Mouse (Mus musculus) skeletal muscle tissue, adult 2 months (tissue): ENCODE measurements around the gene Pla2g10.
A peak's percentile ranks its signal among the peaks of the same experiment; 100 is the strongest.
"Not testable (repeated sequence)": the region's sequence is repeated elsewhere in the genome, so short reads cannot be mapped to it uniquely, and the experiment has no call there.

ENCODE experiments used
- DNase-seq: peaks from one replicate; pipeline ENCODE4 v3.0.0-alpha.2; 2012; ENCODE audit warnings: low read depth, low spot score

The Pla2g10 gene

DNA sequence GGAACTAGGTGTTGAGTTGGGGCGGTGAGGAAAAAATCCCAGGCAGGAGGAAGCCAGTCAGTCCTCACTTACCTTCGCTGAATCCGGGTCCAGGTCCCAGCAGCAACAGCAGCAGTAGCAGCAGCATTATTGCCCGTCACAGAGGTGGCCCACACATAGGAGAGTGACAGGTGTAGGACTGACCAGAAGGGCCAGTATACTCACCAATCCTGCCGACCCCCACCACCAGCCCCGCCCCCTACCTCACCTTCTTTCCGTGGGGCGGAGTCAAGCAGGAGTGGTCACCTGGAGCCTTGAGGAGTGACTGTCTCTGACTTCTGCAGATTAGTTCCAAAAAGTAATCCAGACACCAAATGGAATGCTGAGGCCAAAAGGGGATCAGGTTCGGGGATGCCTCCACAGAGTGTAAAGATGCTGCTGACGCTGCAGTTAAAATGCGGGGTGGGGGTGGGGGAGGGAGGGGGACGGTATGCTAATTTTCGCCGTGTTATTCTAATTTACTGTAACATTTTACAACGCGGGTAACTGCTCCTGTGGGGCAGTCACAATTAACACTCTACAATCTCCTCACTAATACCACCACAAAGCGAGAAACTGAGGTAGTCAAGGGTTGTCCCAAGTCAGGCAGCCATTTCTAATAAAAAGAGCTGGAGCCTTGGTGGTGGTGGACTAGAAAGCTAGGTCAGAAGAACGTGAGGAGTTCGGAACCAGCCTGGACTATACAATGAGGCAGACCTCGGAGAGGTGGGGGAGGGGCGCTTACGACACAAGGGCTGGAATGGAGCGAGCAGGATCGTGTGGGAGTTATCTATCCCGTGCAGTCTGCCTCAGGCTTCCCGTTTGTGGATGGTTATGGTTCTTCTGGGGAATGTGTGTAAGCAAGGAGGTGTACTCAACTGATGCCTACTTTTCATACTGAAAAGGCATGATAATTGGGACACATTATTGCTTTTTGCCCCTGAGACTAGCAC, at the start of gene Pla2g10:
TSS of gene Pla2g10 (minus strand) at position 699 of the 971 bp plus-strand sequence.
- no peak for DNase-seq

DNA sequence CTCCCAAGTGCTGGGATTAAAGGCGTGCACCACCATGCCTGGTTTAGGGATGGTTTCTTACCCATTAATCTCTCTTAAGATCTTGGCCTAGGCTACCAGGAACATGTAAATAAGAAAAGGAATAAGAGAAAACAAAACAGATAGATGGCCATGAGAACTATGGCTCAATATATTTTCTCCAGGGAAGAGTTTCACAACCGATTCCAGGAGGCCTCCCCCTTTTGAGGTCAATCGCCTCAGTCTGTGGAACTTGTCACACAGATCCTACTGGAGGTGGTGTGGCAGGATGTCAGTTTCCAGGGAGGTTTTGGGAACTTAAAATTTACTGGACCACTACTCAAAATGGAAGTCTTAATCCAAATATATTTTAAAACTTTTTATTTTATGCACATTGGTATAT, 43.9 kb upstream of the Pla2g10 start:
- not testable (repeated sequence) for DNase-seq

DNA sequence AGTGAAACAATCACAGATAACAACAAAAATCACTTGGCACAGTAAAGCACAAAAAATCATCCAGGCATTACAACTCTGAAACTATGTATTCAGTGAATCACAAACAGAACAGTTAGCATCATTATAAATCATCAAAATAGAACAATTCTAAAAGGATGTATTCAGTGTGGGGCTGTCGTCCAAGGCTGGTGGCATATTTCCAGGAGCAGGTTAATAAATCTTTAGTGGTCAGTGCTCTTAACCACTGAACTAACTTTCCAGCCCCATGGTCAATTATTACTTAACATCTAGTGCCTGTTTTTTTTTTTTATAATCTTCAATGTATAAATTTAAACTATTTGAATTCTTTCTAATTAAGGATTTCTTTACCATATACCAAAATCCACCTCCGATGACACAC, 43.2 kb upstream of the Pla2g10 start:
- not testable (repeated sequence) for DNase-seq

DNA sequence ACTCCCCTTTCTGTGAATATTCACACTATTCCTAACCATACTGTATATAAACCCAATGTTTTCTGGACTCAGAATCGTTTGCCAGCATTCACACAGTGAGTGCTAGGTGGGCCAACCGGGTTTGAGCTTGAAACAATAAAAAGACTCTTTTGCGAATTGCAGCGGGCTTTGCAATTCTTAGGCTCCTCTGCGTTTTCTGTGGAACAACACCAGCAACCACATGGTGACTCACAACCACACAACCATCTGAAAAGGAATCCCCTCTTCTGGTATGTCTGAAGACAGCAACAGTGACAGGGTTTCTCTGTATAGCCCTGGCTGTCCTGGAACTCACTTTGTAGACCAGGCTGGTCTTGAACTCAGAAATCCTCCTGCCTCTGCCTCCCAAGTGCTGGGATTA, 41.3 kb upstream of the Pla2g10 start:
- DNase-seq = not testable (repeated sequence)

- not testable (repeated sequence) for DNase-seq
Observed at GRCm38 (mm10) chr16:13771603-13772002, 40.8 kb upstream of the Pla2g10 start.

- no peak for DNase-seq
Observed at GRCm38 (mm10) chr16:13766367-13766766, 35.6 kb upstream of the Pla2g10 start.

GRCm38 (mm10) chr16:13764519-13764918, 33.7 kb upstream of the Pla2g10 start:
- DNase-seq = no peak

- not testable (repeated sequence) for DNase-seq
Observed at GRCm38 (mm10) chr16:13762807-13763206, 32.0 kb upstream of the Pla2g10 start.

- no peak for DNase-seq
Observed at GRCm38 (mm10) chr16:13757823-13758222, 27.0 kb upstream of the Pla2g10 start.

DNA sequence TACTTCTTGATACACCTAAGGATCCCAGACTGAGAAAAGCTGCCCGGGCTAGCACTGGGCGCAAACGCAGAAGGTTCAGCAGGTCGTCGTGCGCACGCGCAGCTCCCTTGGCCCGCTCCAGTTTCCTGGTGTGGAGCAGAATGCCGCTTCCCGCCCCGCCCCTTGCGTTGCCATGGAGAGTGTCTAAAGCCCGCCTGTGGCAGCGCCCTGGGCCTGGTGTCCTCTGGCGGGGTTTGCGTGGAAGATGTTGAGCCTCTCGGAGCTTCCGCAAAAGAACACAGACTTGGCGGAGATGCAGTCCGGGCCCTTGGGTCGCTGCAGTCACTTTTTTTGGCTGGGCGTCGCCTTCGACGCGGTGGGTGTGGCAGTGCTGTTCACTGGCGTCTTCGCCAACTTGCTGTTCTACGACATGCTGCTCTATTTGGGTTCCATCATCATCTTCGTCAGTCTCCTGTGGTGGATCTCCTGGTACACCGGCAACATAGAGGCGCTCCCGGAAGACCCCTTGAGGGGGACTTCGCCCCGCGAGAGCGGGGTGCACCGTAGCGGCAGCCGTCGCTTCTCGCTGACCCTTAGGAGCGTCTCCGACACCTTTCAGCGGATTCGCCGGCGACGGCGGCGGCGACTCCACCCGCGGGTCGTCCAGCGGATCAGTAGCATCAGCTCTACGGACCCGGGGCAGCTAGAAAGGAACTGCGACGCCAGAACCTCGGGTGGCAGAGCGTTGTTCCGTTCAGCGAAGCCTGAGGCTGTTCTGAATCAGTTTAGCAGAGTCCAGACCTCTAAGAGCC, 23.8 kb upstream of the Pla2g10 start:
- peak; percentile 91 for DNase-seq

DNA sequence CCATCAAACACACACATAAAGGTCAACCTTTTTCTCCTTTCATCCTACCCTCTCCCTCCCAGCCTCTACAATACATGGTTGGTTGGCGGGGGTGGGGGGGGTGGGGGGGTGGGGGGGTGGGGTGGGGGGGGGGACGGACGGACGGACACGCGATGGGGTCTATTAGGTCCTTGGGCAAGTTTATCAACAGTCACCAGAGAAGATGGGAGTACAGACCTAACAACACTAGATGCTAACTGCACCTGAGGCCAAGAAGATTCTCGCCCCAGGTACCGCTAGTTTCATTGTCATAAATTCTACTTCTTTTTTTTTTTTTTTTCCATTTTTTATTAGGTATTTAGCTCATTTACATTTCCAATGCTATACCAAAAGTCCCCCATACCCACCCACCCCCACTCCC, 23.2 kb upstream of the Pla2g10 start:
- DNase-seq = no peak

DNA sequence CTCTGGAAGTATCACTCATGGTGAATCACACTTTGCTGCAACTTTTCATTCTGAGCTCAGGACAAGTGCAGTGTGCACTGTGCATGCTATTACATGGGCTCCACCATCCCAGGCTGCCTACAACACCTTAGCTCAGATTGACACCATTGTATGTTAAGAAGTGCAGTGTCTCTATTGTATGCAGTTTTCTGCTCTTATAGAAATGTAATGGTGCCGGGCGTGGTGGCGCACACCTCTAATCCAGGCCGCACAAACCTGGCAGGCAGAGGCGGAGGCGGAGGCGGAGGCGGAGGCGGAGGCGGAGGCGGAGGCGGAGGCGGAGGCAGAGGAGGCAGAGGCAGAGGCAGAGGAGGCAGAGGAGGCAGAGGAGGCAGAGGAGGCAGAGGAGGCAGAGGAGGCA, 19.8 kb upstream of the Pla2g10 start:
- DNase-seq = no peak

- DNase-seq = no peak
Observed at GRCm38 (mm10) chr16:13749981-13750380, 19.2 kb upstream of the Pla2g10 start.

- DNase-seq = no peak
Observed at GRCm38 (mm10) chr16:13749306-13749705, 18.5 kb upstream of the Pla2g10 start.

DNA sequence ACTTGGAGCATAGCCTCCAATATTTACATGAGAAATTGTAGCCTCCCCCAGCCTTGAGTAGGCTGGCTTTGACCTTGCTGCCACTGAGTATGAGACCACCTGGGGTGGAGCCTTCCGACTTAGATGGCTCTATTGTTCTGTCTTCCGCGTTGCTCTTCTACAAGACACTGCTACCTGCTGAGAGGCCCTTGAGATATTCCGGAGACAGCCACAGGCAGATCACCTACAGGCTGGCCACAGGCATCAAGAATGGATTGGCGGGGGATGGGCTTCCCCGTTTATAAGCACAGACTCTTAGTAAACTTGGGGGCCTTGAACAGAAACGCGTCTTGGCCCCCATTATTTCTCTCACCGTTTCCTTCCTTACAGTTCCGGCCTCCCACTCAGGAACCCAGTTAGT, 18.0 kb upstream of the Pla2g10 start:
- DNase-seq = not testable (repeated sequence)

- DNase-seq = no peak
Observed at GRCm38 (mm10) chr16:13748124-13748523, 17.3 kb upstream of the Pla2g10 start.

- DNase-seq = no peak
Observed at GRCm38 (mm10) chr16:13747708-13748107, 16.9 kb upstream of the Pla2g10 start.

- DNase-seq = no peak
Observed at GRCm38 (mm10) chr16:13740844-13741243, 10.1 kb upstream of the Pla2g10 start.

- DNase-seq = not testable (repeated sequence)
Observed at GRCm38 (mm10) chr16:13739044-13739443, 8.3 kb upstream of the Pla2g10 start.

- DNase-seq = no peak
Observed at GRCm38 (mm10) chr16:13735977-13736376, 5.2 kb upstream of the Pla2g10 start.

GRCm38 (mm10) chr16:13733518-13734137, 2.8 kb upstream of the Pla2g10 start:
- peak; percentile 30 for DNase-seq

DNA sequence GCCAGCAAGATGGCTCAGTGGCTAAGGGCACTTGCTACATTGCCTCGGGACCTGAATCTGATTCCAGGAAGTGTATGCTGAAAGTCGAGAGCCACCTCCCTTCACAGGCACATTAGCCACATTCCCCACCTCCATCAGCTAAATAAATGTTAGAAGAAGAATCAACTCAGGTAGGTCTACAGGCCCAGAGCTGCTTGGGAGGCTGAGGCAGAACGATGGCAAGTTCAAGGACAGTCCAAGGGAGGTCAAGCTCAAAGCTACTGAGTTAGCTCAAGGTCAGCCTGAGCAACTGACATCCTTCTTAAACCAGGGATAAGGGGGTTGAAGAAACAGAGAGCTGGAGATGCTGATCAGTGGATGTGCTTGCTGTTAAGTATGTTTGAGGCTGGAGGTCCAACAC, 2.0 kb upstream of the Pla2g10 start:
- no peak for DNase-seq
